Mouse (Mus musculus) gastrocnemius, postnatal 10 days (tissue): Measurements from ENCODE around the gene Foxo4. TPM values are rescaled to one million over a fixed set of nuclear protein-coding genes. Genes with fewer than 3 reads are reported as not detected.

Source experiments
- DNase-seq: peaks from one replicate; pipeline ENCODE4 v3.0.0; 2021; ENCODE audit warnings: mixed read lengths
- total RNA-seq, 2 experiments: library from RNA; stranded (reverse); gene quantifications; 2 replicates each; pipeline ENCODE4 v1.2.3; 2021

Foxo4 gene
- total RNA-seq, 2 experiments from 2014 or later, result 48.2 to 55.0 TPM

GRCm38 (mm10) chrX:101290111-101290510, 35.8 kb downstream of the Foxo4 start:
- no peak for DNase-seq

DNA sequence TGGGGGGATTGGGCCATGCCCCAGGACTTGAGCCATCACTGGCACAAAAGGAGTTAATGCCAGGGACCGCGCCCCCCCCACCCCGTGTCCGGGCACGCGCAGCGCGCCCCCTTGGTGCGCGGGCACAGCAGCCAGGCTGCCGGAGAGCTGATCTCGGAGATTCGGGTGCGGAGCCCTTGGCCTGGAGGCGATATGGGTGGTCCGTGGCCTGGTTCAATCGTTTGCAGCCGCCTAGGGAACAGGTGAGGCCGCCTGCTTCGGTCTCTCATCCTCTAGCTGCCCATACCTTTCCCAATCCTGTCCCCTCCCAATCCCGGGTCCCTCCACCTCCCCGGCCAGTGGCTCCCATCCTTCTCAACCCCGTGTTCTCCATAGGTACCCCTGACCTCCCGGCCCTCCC, 44.7 kb downstream of the Foxo4 start, which contains the start of gene Nlgn3:
Nlgn3 (plus strand) TSS at position 114 of the 400 bp plus-strand sequence.
- DNase-seq, result peak; percentile 14

DNA sequence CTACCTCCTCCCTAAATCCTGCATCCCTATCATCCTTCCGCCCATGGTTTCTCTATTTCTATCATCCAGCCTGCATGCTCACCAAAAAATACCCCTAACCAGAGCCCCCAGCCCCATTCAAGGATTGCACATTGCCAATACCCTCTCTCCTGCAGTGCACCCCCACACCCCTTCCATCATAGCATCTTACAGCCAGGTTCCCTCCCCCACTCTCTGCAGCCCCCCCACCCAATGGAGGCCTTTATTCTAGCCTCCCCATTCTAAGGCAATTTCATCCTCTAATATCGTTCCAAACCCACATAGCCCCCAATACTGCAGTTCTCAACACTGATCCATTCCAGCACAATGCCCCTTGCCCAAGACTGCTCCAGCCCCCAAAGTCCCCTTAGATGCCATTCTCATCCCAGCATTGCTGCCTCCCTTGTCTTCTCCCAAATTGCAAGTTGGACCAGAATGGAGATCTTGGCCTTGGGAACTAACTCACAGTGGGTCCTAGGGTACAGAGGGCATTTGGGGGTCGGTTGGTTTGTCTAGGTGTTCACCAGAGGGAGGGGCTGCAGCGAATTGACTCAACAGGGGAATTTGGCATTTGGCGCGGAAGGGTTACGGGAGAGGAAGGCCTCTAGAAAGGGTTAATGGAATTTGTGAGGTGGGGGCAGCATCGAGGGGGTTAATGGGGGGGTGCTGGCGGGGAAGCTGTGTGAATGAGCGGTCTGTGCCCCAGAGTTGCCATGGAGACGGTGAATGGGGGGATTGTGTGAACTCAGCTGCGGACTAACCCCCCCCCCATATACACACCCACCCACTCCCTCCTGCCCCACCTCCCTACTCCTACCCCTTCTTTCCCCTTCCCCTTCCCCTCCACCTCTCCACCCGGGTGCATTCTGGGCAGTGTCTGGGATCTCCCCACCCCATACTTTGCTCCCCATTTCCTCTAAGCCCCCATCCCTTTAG, 45.4 kb downstream of the Foxo4 start:
- DNase-seq, result no peak

DNA sequence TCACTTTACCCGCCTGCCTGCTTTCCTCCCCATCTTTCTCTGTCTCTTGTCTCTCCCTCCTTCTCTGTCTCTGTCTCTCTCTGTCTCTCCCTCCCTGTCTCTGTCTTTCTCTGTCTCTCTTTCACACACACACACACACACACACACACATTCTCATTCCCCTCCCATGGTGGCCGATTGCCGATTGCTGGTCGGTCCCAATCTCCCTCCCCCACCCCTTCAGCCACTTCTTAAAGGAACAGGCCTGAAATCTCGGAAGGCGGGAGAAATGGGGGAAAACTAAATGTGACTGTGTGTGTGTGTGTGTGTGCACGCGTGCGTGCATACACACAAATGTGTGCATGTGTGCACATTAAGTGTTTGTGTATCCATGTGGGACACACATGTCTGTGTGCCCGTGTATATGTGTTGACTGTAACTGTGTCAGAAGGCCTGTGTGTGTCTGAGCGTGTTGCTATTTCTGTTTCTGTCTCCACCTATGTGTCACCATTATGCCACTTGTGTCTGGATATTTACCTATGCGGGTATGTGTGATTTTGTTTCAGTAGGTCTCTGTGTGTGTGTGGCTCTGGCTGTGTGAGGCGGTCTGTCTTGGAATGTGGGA, 46.2 kb downstream of the Foxo4 start:
- peak; percentile 14 for DNase-seq

- DNase-seq, result no peak
Measured at GRCm38 (mm10) chrX:101301654-101302053, 47.3 kb downstream of the Foxo4 start.

- DNase-seq, result no peak
Measured at GRCm38 (mm10) chrX:101304646-101305045, 50.3 kb downstream of the Foxo4 start.

- DNase-seq, result no peak
Measured at GRCm38 (mm10) chrX:101309299-101309698, 55.0 kb downstream of the Foxo4 start.

Other genes starting within 250 kb of the Foxo4 start
- not detected for gene Tex11, start 194.9 kb upstream of the Foxo4 start, total RNA-seq
- under 1 TPM in 1 of 2 experiments, not detected in 1; 0.47 TPM for gene Slc7a3, start 168.5 kb upstream of the Foxo4 start, total RNA-seq
- gene Snx12, start 32.0 kb upstream of the Foxo4 start, total RNA-seq, result 10 to 100 TPM; 48.5 to 50.2 TPM
- gene Gm614, start 9.5 kb downstream of the Foxo4 start, total RNA-seq, result under 1 TPM in 1 of 2 experiments, not detected in 1; 0.50 TPM
- 1 to 10 TPM; 5.5 to 7.9 TPM for gene Il2rg, start 13.7 kb downstream of the Foxo4 start, total RNA-seq
- gene Gm20489, start 14.5 kb downstream of the Foxo4 start, total RNA-seq, result not detected
- gene Med12, start 19.5 kb downstream of the Foxo4 start, total RNA-seq, result 10 to 100 TPM; 25.6 to 28.8 TPM
- 1 to 10 TPM; 1.4 to 1.6 TPM for gene Nlgn3, start 44.6 kb downstream of the Foxo4 start, total RNA-seq
- 1 to 10 TPM; 1.8 to 2.1 TPM for gene Gjb1, start 121.8 kb downstream of the Foxo4 start, total RNA-seq
- 10 to 100 TPM; 10.1 to 21.4 TPM for gene Zmym3, start 166.3 kb downstream of the Foxo4 start, total RNA-seq
- 10 to 100 TPM; 91.9 to 98.8 TPM for gene Nono, start 174.8 kb downstream of the Foxo4 start, total RNA-seq
- gene Itgb1bp2, start 194.6 kb downstream of the Foxo4 start, total RNA-seq, result 100 to 1,000 TPM; 531 to 549 TPM